Mouse (Mus musculus): Measurements from ENCODE around the gene Agpat1.

GRCm38 (mm10) chr17:34564003-34564421 is 40.0 kb upstream of the Agpat1 start, which contains the start of gene Notch4:
- no peak for TF ChIP-seq CTCF (IDR thresholded peaks at IDR 0.05; ENCODE audit: low read depth)
- TF ChIP-seq EP300 (IDR thresholded peaks at IDR 0.05; ENCODE audit: low read depth) = no peak
